Mouse (Mus musculus) lung, embryonic 14.5 days (tissue): ENCODE results near the gene Ctnna2. TPM values are rescaled to one million over a fixed set of nuclear protein-coding genes. Genes with fewer than 3 reads are reported as not detected.

Source experiments
- ATAC-seq: fragments of 200-750 bp; cut with Nextera tagmentation; 2 replicates; pipeline ENCODE4 v1.8.0; 2017; ENCODE audit warnings: mild to moderate bottlenecking, moderate TSS enrichment, moderate library complexity; ENCODE audit not compliant: insufficient read depth
- DNase-seq: peaks from one replicate; pipeline ENCODE4 v3.0.0-alpha.2; 2015
- H3K27ac ChIP-seq: fragments of 300-500 bp; sonication (generic); 2 replicates; pipeline ENCODE4 v1.5.1; 2014; ENCODE audit warnings: low read depth, mild to moderate bottlenecking, moderate library complexity
- H3K27me3 ChIP-seq: fragments of 300-500 bp; sonication (generic); 2 replicates; pipeline ENCODE4 v1.6.1; 2014; ENCODE audit warnings: low read length, control low read depth; ENCODE audit not compliant: insufficient read depth
- H3K36me3 ChIP-seq: fragments of 300-500 bp; sonication (generic); 2 replicates; pipeline ENCODE4 v1.6.1; 2014; ENCODE audit warnings: control low read depth; ENCODE audit not compliant: insufficient read depth
- H3K4me1 ChIP-seq: fragments of 300-500 bp; sonication (generic); 2 replicates; pipeline ENCODE4 v1.6.1; 2014; ENCODE audit warnings: antibody characterized with exemption, control low read depth; ENCODE audit not compliant: insufficient read depth
- H3K4me2 ChIP-seq: fragments of 300-500 bp; sonication (generic); 2 replicates; pipeline ENCODE4 v1.6.1; 2014; ENCODE audit warnings: mild to moderate bottlenecking
- H3K4me3 ChIP-seq: fragments of 300-500 bp; sonication (generic); 2 replicates; pipeline ENCODE4 v1.5.1; 2014; ENCODE audit warnings: low read depth, low read length
- H3K9ac ChIP-seq: fragments of 300-500 bp; sonication (generic); 2 replicates; pipeline ENCODE4 v1.6.1; 2014
- H3K9me3 ChIP-seq: fragments of 300-500 bp; sonication (generic); 2 replicates; pipeline ENCODE4 v1.6.1; 2016; ENCODE audit warnings: low read depth, low read length, control low read depth
- CTCF ChIP-seq: IDR thresholded peaks from 2 replicates; pipeline ENCODE4 v1.5.1; 2016; ENCODE audit warnings: antibody characterized with exemption, low read depth
- WGBS: fragments of 180-500 bp; shearing (Covaris S2); extraction: QIAGEN DNeasy Blood & Tissue Kit; methylation state at CpG from one replicate; pipeline ENCODE4 v1.1.7; 2014; 5-methylcytosine and 5-hydroxymethylcytosine counted together
- polyA plus RNA-seq: library from polyadenylated mRNA; unstranded; fragments of >200 nt; fragmentation: Nextera tagmentation; extraction: Ambion mirVana; gene quantifications from 2 replicates; pipeline ENCODE4 v1.2.1, GENCODE M21; 2014

Ctnna2 gene
- 3.6 and 4.4 TPM in 2 replicates for polyA plus RNA-seq

- no peaks in the 10 kb centered on the region for H3K36me3 ChIP-seq
- TF ChIP-seq CTCF, result peak; percentile 28
- H3K4me3 ChIP-seq, result peak within 1 kb of the TSS; percentile 46
- WGBS, result under 1% methylated on average over 44 of the region's 58 CpGs
- no peaks in the 10 kb centered on the region for H3K27me3 ChIP-seq
- ATAC-seq (peak; percentile 97), DNase-seq (peak; percentile 87)
- peak within 1 kb of the TSS; percentile 76 for H3K4me2 ChIP-seq
- H3K9me3 ChIP-seq, result no peaks in the 10 kb centered on the region
- no peak within 1 kb of the TSS for H3K27ac ChIP-seq
- no peaks in the 10 kb centered on the region for H3K4me1 ChIP-seq
- peak within 1 kb of the TSS; percentile 26; the same call in 1 of the 2 replicates for H3K9ac ChIP-seq
These were observed at the start of gene Ctnna2 for GRCm38 (mm10) chr6:77979241-77979961. Gene Ctnna2 (minus strand): TSS chr6:77979699.

DNA sequence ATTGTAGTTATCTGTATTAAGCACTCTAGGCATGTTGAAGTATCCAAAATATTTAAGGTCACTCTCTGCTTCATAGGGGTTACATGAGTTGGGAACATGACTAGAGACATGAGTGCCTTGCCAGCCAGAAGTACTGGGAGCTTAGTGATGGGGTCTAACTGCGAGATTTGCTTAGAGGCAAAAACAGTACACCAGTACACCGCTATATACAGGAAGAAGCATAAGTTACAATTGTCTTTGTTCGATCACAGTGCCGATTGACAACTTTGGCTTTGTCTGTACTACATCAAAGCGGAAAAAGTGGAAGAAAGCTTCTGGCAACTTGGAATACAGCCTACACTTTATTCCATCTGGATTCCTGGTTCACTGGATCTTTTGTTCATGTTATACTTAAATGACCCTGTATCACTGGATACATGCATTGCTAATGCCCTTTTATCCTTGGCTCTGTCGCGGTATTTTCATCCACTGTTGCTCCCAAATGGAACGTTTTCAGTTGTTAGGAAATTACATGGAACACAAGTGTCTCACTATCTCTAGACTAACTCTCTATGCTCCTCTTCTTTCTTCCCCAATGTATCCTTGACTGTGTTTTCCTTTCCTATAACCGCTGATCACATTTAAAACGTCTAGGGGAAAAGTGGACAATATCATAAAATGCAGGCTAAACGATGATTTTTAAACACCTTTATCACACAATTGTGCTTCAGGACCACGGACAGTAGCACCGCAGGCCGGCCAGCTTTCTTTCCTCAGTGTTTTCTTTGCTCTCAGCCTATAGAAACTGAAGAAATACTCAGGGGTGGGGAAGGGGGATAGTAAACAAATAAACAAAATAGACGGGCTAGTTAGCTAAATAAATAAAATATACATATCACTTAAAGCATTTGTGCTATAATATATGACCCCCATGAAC, 896 bp upstream of the Ctnna2 start:
- Histone ChIP-seq H3K9me3 (no peaks in the 10 kb centered on the region), H3K4me2 (peak overlapping the region; percentile 76; the same call in 1 of the 2 replicates), H3K9ac (no peak overlapping the region), H3K27me3 (no peaks in the 10 kb centered on the region), H3K36me3 (no peaks in the 10 kb centered on the region), H3K4me1 (no peaks in the 10 kb centered on the region), H3K4me3 (no peak overlapping the region), H3K27ac (no peak overlapping the region)
- TF ChIP-seq CTCF, result no peak
- DNase-seq (peak; percentile 73), ATAC-seq (no peak)
- WGBS, result 15% methylated on average over 15 of the region's 15 CpGs

DNA sequence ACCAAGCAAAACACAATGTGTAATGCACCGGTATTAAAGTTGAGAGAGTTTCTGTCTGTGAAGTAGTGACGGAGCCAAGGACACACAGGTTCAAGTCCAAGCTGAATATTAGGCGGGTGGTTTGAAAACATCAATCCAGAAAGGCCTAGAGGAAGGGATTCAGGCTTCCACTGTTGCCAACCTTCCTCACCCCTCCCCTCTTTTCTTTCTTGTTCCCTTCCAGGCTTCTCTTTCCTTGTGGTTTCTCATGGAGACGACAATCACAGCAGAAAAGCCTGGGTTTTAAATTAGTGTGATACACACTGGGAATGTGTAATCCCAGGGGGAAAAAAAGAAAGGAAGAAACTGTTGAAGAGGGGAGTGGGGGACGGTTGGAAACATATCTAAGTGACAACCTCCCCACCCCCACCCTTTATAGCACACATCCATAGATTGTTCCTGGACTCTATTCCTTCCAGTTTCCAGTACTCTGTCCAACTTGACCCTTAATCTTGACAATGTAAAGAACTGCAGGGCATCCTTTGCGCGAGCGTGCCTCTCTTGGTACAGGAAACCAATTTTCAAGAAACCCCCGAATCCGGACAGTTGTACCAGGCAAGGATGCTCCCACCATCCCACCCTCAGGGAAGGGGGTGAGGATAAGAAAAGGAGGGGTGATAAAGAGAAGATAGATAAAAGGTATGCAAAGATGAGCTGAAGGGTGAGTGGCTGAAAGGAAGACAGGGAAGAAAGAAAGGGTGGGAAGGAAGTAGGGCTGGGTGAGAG, 841 bp downstream of the Ctnna2 start:
- Histone ChIP-seq H3K36me3 (no peaks in the 10 kb centered on the region), H3K27ac (no peak overlapping the region), H3K27me3 (no peaks in the 10 kb centered on the region), H3K9me3 (no peaks in the 10 kb centered on the region), H3K9ac (peak overlapping the region; percentile 26; the same call in 1 of the 2 replicates), H3K4me1 (no peaks in the 10 kb centered on the region), H3K4me2 (peak overlapping the region; percentile 76), H3K4me3 (peak overlapping the region; percentile 46)
- 22% methylated on average over 10 of the region's 10 CpGs for WGBS
- DNase-seq (no peak), ATAC-seq (peak; percentile 18; the same call in 1 of the 2 replicates)
- no peak for TF ChIP-seq CTCF

GRCm38 (mm10) chr6:77970545-77971242, 8.8 kb downstream of the Ctnna2 start:
- ATAC-seq (no peak), DNase-seq (peak; percentile 43)

DNA sequence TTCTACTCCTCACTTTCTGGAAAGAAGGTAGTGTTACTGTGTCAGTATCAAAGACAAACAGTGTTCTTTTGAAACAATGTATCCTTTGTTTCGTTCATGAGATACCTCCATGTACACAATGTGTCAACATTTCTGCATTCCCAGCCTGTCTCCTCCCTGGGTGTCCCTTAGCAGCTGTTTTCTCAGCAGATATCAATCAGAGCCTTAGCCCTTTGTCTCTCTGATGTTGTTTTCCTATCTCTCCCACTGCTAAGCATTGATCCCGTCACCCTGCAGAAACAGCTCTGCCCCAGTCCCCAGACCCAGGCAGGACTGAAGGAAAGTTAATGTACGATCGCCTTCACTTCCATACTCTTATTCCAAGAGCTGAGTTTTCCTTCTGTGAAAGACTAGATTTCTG, 9.7 kb downstream of the Ctnna2 start:
- TF ChIP-seq CTCF, result no peak
- WGBS, result 34% methylated on average over 4 of the region's 4 CpGs
- H3K4me3 ChIP-seq, result no peak overlapping the region

More at GRCm38 (mm10) chr6:77970545-77971242, 8.8 kb downstream of the Ctnna2 start:
- H3K9me3 ChIP-seq, result no peaks in the 10 kb centered on the region
- H3K27ac ChIP-seq, result no peak overlapping the region
- no peaks in the 10 kb centered on the region for H3K36me3 ChIP-seq
- no peak overlapping the region for H3K4me3 ChIP-seq
- 52% methylated on average over 10 of the region's 10 CpGs for WGBS
- H3K4me1 ChIP-seq, result no peaks in the 10 kb centered on the region
- no peak for TF ChIP-seq CTCF
- H3K4me2 ChIP-seq, result no peak overlapping the region
- H3K27me3 ChIP-seq, result no peaks in the 10 kb centered on the region
- H3K9ac ChIP-seq, result no peak overlapping the region

GRCm38 (mm10) chr6:77962011-77962410, 17.5 kb downstream of the Ctnna2 start:
- no peaks in the 10 kb centered on the region for H3K36me3 ChIP-seq
- WGBS, result 31% methylated on average over 1 of the region's 1 CpGs
- H3K4me1 ChIP-seq, result no peaks in the 10 kb centered on the region
- no peaks in the 10 kb centered on the region for H3K27me3 ChIP-seq
- no peak for ATAC-seq
- no peak for TF ChIP-seq CTCF
- H3K9me3 ChIP-seq, result no peaks in the 10 kb centered on the region
- H3K27ac ChIP-seq, result no peak overlapping the region
- no peak overlapping the region for H3K4me3 ChIP-seq
- H3K9ac ChIP-seq, result no peak overlapping the region
- DNase-seq, result peak; percentile 47
- no peak overlapping the region for H3K4me2 ChIP-seq

More for the DNA sequence above, 9.7 kb downstream of the Ctnna2 start:
- no peaks in the 10 kb centered on the region for H3K4me1 ChIP-seq
- H3K9me3 ChIP-seq, result no peaks in the 10 kb centered on the region
- no peak overlapping the region for H3K27ac ChIP-seq
- no peak overlapping the region for H3K4me2 ChIP-seq
- no peak overlapping the region for H3K9ac ChIP-seq
- no peak for DNase-seq
- ATAC-seq, result no peak
- no peaks in the 10 kb centered on the region for H3K27me3 ChIP-seq
- H3K36me3 ChIP-seq, result no peaks in the 10 kb centered on the region
